Mouse (Mus musculus) intestine, postnatal 0 days (tissue): ENCODE measurements at regions not wholly inside any gene's neighbourhood (a gene's known extent, or its start where the extent isn't known, plus 50 kb on each side); places are given as distances from the start of the nearest gene placed in this dataset.

ENCODE experiments used
- ATAC-seq: fragments of 200-750 bp; cut with Nextera tagmentation; 2 replicates; pipeline ENCODE4 v1.8.0; 2017; ENCODE audit warnings: mild to moderate bottlenecking, moderate TSS enrichment, moderate library complexity
- H3K27ac ChIP-seq: fragments of 300-500 bp; sonication (generic); 2 replicates; pipeline ENCODE4 v1.5.1; 2014; ENCODE audit warnings: mild to moderate bottlenecking, low read depth, low read length, moderate library complexity
- H3K27me3 ChIP-seq: fragments of 300-500 bp; sonication (generic); replicated peaks from 2 replicates; pipeline ENCODE4 v1.6.1; 2014; ENCODE audit warnings: low read length, mixed read lengths; ENCODE audit not compliant: control insufficient read depth, insufficient read depth
- H3K36me3 ChIP-seq: fragments of 300-500 bp; sonication (generic); 2 replicates; pipeline ENCODE4 v1.6.1; 2014; ENCODE audit warnings: mild to moderate bottlenecking, moderate library complexity; ENCODE audit not compliant: control insufficient read depth, insufficient read depth
- H3K4me1 ChIP-seq: fragments of 300-500 bp; sonication (generic); replicated peaks from 2 replicates; pipeline ENCODE4 v1.6.1; 2014; ENCODE audit warnings: antibody characterized with exemption, low read length, mixed read lengths; ENCODE audit not compliant: control insufficient read depth, insufficient read depth
- H3K4me2 ChIP-seq: fragments of 300-500 bp; sonication (generic); replicated peaks from 2 replicates; pipeline ENCODE4 v1.6.1; 2014; ENCODE audit warnings: low read depth, mild to moderate bottlenecking, moderate library complexity
- H3K4me3 ChIP-seq: fragments of 300-500 bp; sonication (generic); 2 replicates; pipeline ENCODE4 v1.5.1; 2014; ENCODE audit warnings: low read depth, low read length
- H3K9ac ChIP-seq: fragments of 300-500 bp; sonication (generic); 2 replicates; pipeline ENCODE4 v1.6.1; 2014; ENCODE audit warnings: mild to moderate bottlenecking, low read depth, low read length
- H3K9me3 ChIP-seq: fragments of 300-500 bp; sonication (generic); 2 replicates; pipeline ENCODE4 v1.6.1; 2016; ENCODE audit warnings: mixed run types; ENCODE audit not compliant: control insufficient read depth
- CTCF ChIP-seq: sonication (generic); IDR thresholded peaks from 2 replicates; pipeline ENCODE4 v1.5.1; 2016; ENCODE audit warnings: low read depth, mild to moderate bottlenecking, control low read depth, antibody characterized with exemption, moderate library complexity
- WGBS: fragments of 180-500 bp; shearing (Covaris S2); extraction: QIAGEN DNeasy Blood & Tissue Kit; methylation state at CpG from one replicate; pipeline ENCODE4 v1.1.7; 2014; 5-methylcytosine and 5-hydroxymethylcytosine counted together

GRCm38 (mm10) chr6:140197113-140197675 is 155.9 kb upstream of the Plcz1 start:
- Histone ChIP-seq H3K9ac (no peak overlapping the region), H3K36me3 (no peaks in the 10 kb centered on the region), H3K27me3 (no peaks in the 10 kb centered on the region), H3K4me3 (no peak overlapping the region), H3K4me2 (no peak overlapping the region), H3K27ac (no peak overlapping the region), H3K4me1 (no peaks in the 10 kb centered on the region), H3K9me3 (no peaks in the 10 kb centered on the region)
- no peak for ATAC-seq
- no peak for TF ChIP-seq CTCF
- 62% methylated on average over 8 of the region's 8 CpGs for WGBS

- WGBS, result 89% methylated on average over 2 of the region's 2 CpGs
- no peak overlapping the region for H3K9ac ChIP-seq
- no peaks in the 10 kb centered on the region for H3K27me3 ChIP-seq
- no peak overlapping the region for H3K27ac ChIP-seq
- H3K4me2 ChIP-seq, result no peak overlapping the region
- no peak for TF ChIP-seq CTCF
- ATAC-seq, result no peak
- H3K4me1 ChIP-seq, result no peaks in the 10 kb centered on the region
- H3K9me3 ChIP-seq, result no peaks in the 10 kb centered on the region
- H3K36me3 ChIP-seq, result no peaks in the 10 kb centered on the region
- H3K4me3 ChIP-seq, result no peak overlapping the region
These were observed 153.0 kb upstream of the Plcz1 start for GRCm38 (mm10) chr6:140194276-140194675.

DNA sequence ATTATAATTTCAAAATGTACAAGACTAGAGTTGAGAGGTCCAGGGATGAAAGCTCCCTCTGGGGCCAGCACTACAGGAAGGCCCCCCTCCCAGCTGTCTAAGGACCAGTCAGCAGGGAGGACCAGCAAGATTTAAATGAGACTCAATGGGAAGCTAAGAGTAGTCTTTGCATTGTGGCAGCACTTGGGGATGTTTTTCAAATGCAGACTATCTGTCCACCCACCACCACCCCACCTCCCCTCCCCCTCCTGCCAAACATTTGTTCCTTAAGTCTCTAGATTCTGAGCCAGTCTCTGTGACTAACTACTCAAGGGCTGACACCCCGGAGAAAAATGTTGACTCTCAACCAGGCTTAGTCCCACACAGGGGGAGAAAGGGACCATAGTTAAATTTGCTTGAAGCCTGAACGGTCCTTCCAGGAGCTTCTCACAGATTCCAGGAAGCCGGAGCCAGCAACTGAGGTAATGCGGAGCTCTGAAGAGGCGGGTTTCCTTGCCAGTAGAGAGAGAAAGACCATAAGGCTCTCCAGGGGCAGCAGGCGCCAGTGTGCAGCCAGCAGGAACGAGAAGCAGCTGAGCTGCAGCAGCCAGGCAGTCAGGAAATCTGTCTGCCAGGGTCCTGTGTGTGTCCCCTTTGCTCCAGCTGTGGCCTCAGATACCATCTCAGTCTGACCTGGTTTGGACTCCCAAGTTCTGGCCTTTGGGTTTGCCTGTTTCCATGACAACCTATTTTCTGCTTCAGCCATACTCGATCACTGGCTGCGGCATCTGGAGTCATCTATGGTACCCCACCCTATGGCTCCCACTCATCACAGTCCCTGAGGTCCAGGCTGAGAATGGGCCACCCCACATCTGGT is 152.1 kb upstream of the Plcz1 start:
- no peak for TF ChIP-seq CTCF
- no peak; the same call in 1 of the 2 replicates for ATAC-seq
- no peak overlapping the region for H3K4me3 ChIP-seq
- no peak overlapping the region for H3K9ac ChIP-seq
- no peak overlapping the region for H3K4me2 ChIP-seq
- H3K9me3 ChIP-seq, result no peaks in the 10 kb centered on the region
- H3K27me3 ChIP-seq, result no peaks in the 10 kb centered on the region
- no peaks in the 10 kb centered on the region for H3K4me1 ChIP-seq
- no peaks in the 10 kb centered on the region for H3K36me3 ChIP-seq
- no peak overlapping the region for H3K27ac ChIP-seq
- WGBS, result 48% methylated on average over 9 of the region's 9 CpGs

DNA sequence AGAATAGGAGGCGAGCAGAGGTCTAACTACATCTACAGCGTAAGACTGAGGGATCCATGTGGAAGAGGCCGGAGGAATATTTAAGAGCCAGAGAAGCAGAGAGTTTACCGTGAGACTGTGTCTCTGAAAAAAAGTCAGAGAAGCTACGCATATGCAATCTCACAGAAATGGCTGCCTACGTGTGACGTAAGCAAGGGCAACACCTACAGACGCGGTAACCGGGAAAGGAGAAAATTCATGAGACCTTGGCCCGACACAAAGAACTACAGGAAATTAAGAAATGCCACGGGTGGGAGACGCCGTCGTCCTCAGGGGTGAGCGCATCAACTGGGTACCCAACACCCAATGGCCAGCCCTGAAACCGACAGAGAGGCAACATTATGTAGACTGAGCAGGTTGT is 151.3 kb upstream of the Plcz1 start:
- H3K4me1 ChIP-seq, result no peaks in the 10 kb centered on the region
- WGBS, result 91% methylated on average over 17 of the region's 17 CpGs

DNA sequence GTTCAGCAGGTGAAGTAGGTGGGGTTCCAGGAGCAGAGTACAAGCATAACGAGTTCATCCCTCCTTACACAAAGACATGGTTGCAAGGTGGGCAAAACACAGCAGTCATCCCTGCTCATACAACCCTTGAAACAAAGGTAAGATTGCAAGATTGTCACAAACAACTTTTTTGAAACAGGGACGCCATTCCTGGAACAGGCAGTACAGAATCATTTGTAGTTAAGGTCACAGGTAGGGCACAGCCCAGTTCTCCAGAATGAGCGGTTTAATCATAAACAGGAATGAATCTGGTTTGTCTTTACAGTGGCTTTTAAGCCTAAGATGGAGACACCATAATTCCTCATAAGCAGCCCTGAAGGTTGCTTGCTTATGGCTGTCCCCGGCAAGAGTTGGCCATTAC is 150.1 kb upstream of the Plcz1 start:
- H3K27ac ChIP-seq, result no peak overlapping the region
- H3K9me3 ChIP-seq, result no peaks in the 10 kb centered on the region
- H3K4me1 ChIP-seq, result peaks cover 5% of the 10 kb centered on the region; the same call in 1 of the 2 replicates
- no peak overlapping the region for H3K4me2 ChIP-seq
- no peak overlapping the region for H3K4me3 ChIP-seq
- H3K36me3 ChIP-seq, result no peaks in the 10 kb centered on the region
- no peak for TF ChIP-seq CTCF
- H3K27me3 ChIP-seq, result no peaks in the 10 kb centered on the region
- no peak for ATAC-seq
- no peak overlapping the region for H3K9ac ChIP-seq
- WGBS, result 52% methylated on average over 4 of the region's 4 CpGs

More for the DNA sequence above, 151.3 kb upstream of the Plcz1 start:
- Histone ChIP-seq H3K9ac (no peak overlapping the region), H3K9me3 (no peaks in the 10 kb centered on the region), H3K27ac (no peak overlapping the region), H3K4me3 (no peak overlapping the region), H3K27me3 (no peaks in the 10 kb centered on the region), H3K36me3 (no peaks in the 10 kb centered on the region), H3K4me2 (no peak overlapping the region)
- TF ChIP-seq CTCF, result no peak
- ATAC-seq, result no peak

DNA sequence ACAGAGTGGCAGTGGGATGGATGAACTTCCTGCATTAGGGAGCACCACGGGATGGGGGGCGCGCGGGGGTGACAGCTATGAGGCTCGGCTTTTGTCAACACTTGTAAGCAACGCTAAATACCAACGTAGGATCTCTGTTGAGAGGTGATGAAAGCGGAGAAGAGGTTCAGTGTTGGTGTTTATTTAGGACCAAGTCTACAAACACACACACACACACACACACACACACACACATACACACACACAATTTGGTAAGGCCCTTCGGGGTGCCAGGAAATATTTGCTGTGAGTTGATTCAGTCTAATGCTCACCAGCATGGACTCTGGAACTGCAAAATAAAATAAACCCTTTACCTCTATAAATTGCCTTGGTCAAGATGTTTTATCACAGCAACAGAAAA is 148.3 kb upstream of the Plcz1 start:
- peaks cover 5% of the 10 kb centered on the region; the same call in 1 of the 2 replicates for H3K4me1 ChIP-seq
- WGBS, result 79% methylated on average over 9 of the region's 9 CpGs
- no peaks in the 10 kb centered on the region for H3K36me3 ChIP-seq
- no peaks in the 10 kb centered on the region for H3K9me3 ChIP-seq
- H3K27ac ChIP-seq, result no peak overlapping the region
- ATAC-seq, result no peak
- no peak overlapping the region for H3K4me3 ChIP-seq
- H3K4me2 ChIP-seq, result no peak overlapping the region
- no peak overlapping the region for H3K9ac ChIP-seq
- TF ChIP-seq CTCF, result no peak
- no peaks in the 10 kb centered on the region for H3K27me3 ChIP-seq
